Mouse (Mus musculus) hindbrain, embryonic 16.5 days (tissue): ENCODE measurements at regions not wholly inside any gene's neighbourhood (a gene's known extent, or its start where the extent isn't known, plus 50 kb on each side); places are given as distances from the start of the nearest gene placed in this dataset.
A peak's percentile ranks its signal among the peaks of the same experiment; 100 is the strongest.

ENCODE experiments used
- ATAC-seq: fragments of 200-750 bp; cut with Nextera tagmentation; 2 replicates; pipeline ENCODE4 v1.8.0; 2017; ENCODE audit warnings: moderate TSS enrichment, moderate library complexity
- H3K27ac ChIP-seq: fragments of 300-500 bp; sonication (generic); 2 replicates; pipeline ENCODE4 v1.5.1; 2014; ENCODE audit warnings: low read depth, mild to moderate bottlenecking, control low read depth, low read length, moderate library complexity
- H3K27me3 ChIP-seq: fragments of 300-500 bp; sonication (generic); replicated peaks from 2 replicates; pipeline ENCODE4 v1.6.1; 2014; ENCODE audit warnings: low read length; ENCODE audit not compliant: control insufficient read depth, insufficient read depth
- H3K36me3 ChIP-seq: fragments of 300-500 bp; sonication (generic); 2 replicates; pipeline ENCODE4 v1.6.1; 2014; ENCODE audit warnings: mild to moderate bottlenecking, low read length, moderate library complexity, mixed read lengths; ENCODE audit not compliant: control insufficient read depth, insufficient read depth
- H3K4me1 ChIP-seq: fragments of 300-500 bp; sonication (generic); 2 replicates; pipeline ENCODE4 v1.6.1; 2014; ENCODE audit warnings: low read depth, low read length; ENCODE audit not compliant: control insufficient read depth, insufficient read depth
- H3K4me2 ChIP-seq: fragments of 300-500 bp; sonication (generic); 2 replicates; pipeline ENCODE4 v1.6.1; 2014; ENCODE audit warnings: mild to moderate bottlenecking, low read length, control low read depth, moderate library complexity
- H3K4me3 ChIP-seq: fragments of 300-500 bp; sonication (generic); 2 replicates; pipeline ENCODE4 v1.5.1; 2014; ENCODE audit warnings: mild to moderate bottlenecking, low read length, control low read depth, moderate library complexity
- H3K9ac ChIP-seq: fragments of 300-500 bp; sonication (generic); 2 replicates; pipeline ENCODE4 v1.6.1; 2014; ENCODE audit warnings: low read depth, mild to moderate bottlenecking, control low read depth, low read length, moderate library complexity
- H3K9me3 ChIP-seq: fragments of 300-500 bp; sonication (generic); 2 replicates; pipeline ENCODE4 v1.6.1; 2014; ENCODE audit warnings: mild to moderate bottlenecking, low read length, moderate library complexity; ENCODE audit not compliant: control insufficient read depth
- WGBS: fragments of 180-500 bp; shearing (Covaris S2); extraction: QIAGEN DNeasy Blood & Tissue Kit; methylation state at CpG from one replicate; pipeline ENCODE4 v1.1.7; 2014; 5-methylcytosine and 5-hydroxymethylcytosine counted together

DNA sequence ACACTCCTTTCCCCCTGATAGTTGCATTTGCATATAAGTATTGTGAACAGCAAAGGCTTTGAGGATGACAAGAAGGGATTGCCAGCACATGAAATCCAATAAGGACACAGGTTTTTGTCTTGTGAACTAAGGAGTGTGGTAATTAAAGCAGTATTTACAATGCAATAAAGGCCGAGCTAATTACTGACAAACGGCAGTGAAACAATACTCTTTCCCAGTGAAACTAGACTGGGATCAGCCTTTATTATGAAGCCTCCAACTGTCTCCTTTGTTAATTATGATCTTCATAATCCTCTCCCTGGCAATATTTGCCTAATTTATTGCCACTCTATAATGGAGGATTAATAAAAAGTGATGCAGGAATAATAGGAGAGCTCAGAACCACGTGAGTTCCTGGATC, 704.2 kb upstream of the Api5 start:
- ATAC-seq, result peak; percentile 9; the same call in 1 of the 2 replicates

DNA sequence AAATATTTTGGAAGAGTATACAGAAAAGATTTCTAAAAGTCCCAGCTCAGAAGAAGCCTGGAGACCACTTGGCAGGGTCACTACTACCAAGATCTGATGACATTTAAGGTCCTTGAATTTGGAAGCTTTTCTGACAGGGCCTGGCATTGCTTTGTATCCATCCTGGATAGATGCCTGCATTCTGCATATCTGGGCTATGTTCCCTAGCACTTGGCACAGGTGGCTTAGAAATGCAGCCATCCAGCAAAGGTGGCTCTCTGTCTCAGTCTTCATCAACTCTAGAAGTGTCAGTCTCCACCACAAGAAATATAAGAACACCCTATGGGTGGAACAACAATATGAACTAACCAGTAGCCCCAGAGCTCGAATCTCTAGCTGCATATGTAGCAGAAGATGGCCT, 702.2 kb upstream of the Api5 start:
- Histone ChIP-seq H3K9me3 (no peaks in the 10 kb centered on the region), H3K9ac (no peak overlapping the region), H3K4me2 (no peak overlapping the region), H3K27me3 (no peaks in the 10 kb centered on the region), H3K4me3 (no peak overlapping the region), H3K36me3 (no peaks in the 10 kb centered on the region), H3K4me1 (no peaks in the 10 kb centered on the region), H3K27ac (no peak overlapping the region)
- 24% methylated on average over 1 of the region's 1 CpGs for WGBS
- ATAC-seq, result no peak

More for the DNA sequence above, 704.2 kb upstream of the Api5 start:
- no peaks in the 10 kb centered on the region for H3K27me3 ChIP-seq
- no peak overlapping the region for H3K9ac ChIP-seq
- no peaks in the 10 kb centered on the region for H3K9me3 ChIP-seq
- no peak overlapping the region for H3K4me2 ChIP-seq
- H3K4me1 ChIP-seq, result no peaks in the 10 kb centered on the region
- no peak overlapping the region for H3K27ac ChIP-seq
- WGBS, result 41% methylated on average over 3 of the region's 3 CpGs
- H3K4me3 ChIP-seq, result no peak overlapping the region
- no peaks in the 10 kb centered on the region for H3K36me3 ChIP-seq

GRCm38 (mm10) chr2:95136636-95137035, 698.7 kb upstream of the Api5 start:
- no peaks in the 10 kb centered on the region for H3K27me3 ChIP-seq
- H3K9ac ChIP-seq, result no peak overlapping the region
- H3K4me2 ChIP-seq, result no peak overlapping the region
- H3K4me3 ChIP-seq, result no peak overlapping the region
- WGBS, result 74% methylated on average over 6 of the region's 6 CpGs
- no peak for ATAC-seq
- H3K36me3 ChIP-seq, result no peaks in the 10 kb centered on the region
- no peaks in the 10 kb centered on the region for H3K9me3 ChIP-seq
- no peak overlapping the region for H3K27ac ChIP-seq
- no peaks in the 10 kb centered on the region for H3K4me1 ChIP-seq

- Histone ChIP-seq H3K9ac (no peak overlapping the region), H3K27me3 (no peaks in the 10 kb centered on the region)
- WGBS, result 52% methylated on average over 2 of the region's 2 CpGs
These were observed 693.2 kb upstream of the Api5 start for GRCm38 (mm10) chr2:95131181-95131580.

DNA sequence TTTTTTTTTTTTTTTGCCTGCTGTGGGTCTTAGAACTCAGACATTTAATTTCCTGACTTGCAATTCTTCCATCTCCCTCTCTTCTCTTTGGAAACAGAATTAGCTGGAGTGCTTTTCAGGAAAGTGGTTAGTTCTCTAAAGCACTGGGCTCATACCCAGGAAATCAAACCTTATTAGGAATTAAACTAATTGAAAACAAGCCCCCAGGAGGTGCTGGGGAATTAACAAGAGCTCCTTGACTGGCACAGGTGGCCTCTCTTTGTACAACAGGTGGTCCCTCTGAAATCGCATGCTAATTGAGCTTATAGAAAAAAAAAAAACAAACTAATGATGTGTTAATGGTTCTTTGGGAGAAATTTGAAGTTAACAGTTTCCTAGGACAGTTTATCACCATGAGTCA, 690.8 kb upstream of the Api5 start:
- ATAC-seq, result no peak
- no peak overlapping the region for H3K4me3 ChIP-seq
- 35% methylated on average over 1 of the region's 1 CpGs for WGBS
- no peak overlapping the region for H3K4me2 ChIP-seq
- no peaks in the 10 kb centered on the region for H3K9me3 ChIP-seq
- no peak overlapping the region for H3K9ac ChIP-seq
- no peaks in the 10 kb centered on the region for H3K36me3 ChIP-seq
- H3K27me3 ChIP-seq, result no peaks in the 10 kb centered on the region
- no peaks in the 10 kb centered on the region for H3K4me1 ChIP-seq
- no peak overlapping the region for H3K27ac ChIP-seq

More at GRCm38 (mm10) chr2:95131181-95131580, 693.2 kb upstream of the Api5 start:
- H3K36me3 ChIP-seq, result no peaks in the 10 kb centered on the region
- peak; percentile 54; the same call in 1 of the 2 replicates for ATAC-seq
- H3K4me1 ChIP-seq, result no peaks in the 10 kb centered on the region
- H3K27ac ChIP-seq, result no peak overlapping the region
- no peaks in the 10 kb centered on the region for H3K9me3 ChIP-seq
- no peak overlapping the region for H3K4me2 ChIP-seq
- H3K4me3 ChIP-seq, result no peak overlapping the region

- Histone ChIP-seq H3K9ac (no peak overlapping the region), H3K36me3 (no peaks in the 10 kb centered on the region), H3K27me3 (no peaks in the 10 kb centered on the region), H3K27ac (no peak overlapping the region), H3K4me3 (no peak overlapping the region), H3K9me3 (no peaks in the 10 kb centered on the region), H3K4me1 (no peaks in the 10 kb centered on the region), H3K4me2 (no peak overlapping the region)
- ATAC-seq, result no peak
These were observed 681.6 kb upstream of the Api5 start for GRCm38 (mm10) chr2:95119544-95119943.

DNA sequence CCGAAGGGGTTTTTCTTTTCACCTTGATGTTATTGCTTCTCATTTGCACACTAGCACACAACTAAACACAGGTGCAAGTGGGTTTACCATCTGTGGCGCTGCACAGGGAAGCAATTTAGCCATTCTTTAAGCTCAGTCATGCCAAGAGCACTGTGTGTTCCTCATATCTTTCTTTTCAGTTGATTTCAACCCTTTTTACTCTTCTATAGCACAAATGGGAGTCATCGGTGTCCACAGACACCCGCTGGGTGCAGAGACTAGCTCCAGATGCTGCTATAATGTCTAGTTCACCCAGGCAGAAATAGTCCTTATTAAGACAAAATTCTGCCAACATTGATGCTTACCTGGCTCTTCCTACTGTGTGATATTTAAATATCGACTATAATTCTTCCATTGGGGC, 659.1 kb upstream of the Api5 start:
- H3K4me1 ChIP-seq, result no peaks in the 10 kb centered on the region
- no peaks in the 10 kb centered on the region for H3K36me3 ChIP-seq
- H3K9me3 ChIP-seq, result no peaks in the 10 kb centered on the region
- H3K4me3 ChIP-seq, result no peak overlapping the region
- no peak for ATAC-seq
- no peak overlapping the region for H3K4me2 ChIP-seq
- H3K27ac ChIP-seq, result no peak overlapping the region
- no peak overlapping the region for H3K9ac ChIP-seq
- WGBS, result 86% methylated on average over 5 of the region's 5 CpGs
- H3K27me3 ChIP-seq, result no peaks in the 10 kb centered on the region

DNA sequence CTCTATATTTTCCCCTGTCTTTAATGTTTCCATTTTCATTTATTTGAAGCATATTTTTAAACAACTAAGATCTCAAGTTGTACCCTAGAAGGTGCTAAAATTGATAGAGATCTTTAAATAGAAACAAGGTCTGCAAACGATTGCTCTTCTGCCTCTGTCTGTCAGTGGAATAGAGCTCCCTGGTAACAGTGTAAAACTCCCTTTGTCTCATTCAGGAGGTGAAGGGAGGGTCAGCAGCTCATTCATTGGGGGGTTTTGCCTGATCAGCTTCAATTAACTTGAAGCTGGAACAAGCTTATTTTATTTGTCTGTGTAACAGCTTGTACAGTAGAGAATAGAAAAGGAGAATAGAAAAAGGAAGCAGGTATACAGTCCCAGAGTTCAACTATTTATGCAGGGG, 616.7 kb upstream of the Api5 start:
- H3K4me3 ChIP-seq, result no peak overlapping the region
- no peak overlapping the region for H3K4me2 ChIP-seq
- H3K9me3 ChIP-seq, result no peaks in the 10 kb centered on the region
- no peaks in the 10 kb centered on the region for H3K27me3 ChIP-seq
- H3K4me1 ChIP-seq, result no peaks in the 10 kb centered on the region
- H3K9ac ChIP-seq, result no peak overlapping the region
- no peak for ATAC-seq
- H3K27ac ChIP-seq, result no peak overlapping the region
- WGBS, result 19% methylated on average over 1 of the region's 1 CpGs
- no peaks in the 10 kb centered on the region for H3K36me3 ChIP-seq

- ATAC-seq, result peak; percentile 71
- no peak overlapping the region for H3K4me2 ChIP-seq
- no peak overlapping the region for H3K27ac ChIP-seq
- no peaks in the 10 kb centered on the region for H3K27me3 ChIP-seq
- H3K4me3 ChIP-seq, result no peak overlapping the region
- no peaks in the 10 kb centered on the region for H3K4me1 ChIP-seq
- H3K9ac ChIP-seq, result no peak overlapping the region
- 75% methylated on average over 3 of the region's 3 CpGs for WGBS
- no peaks in the 10 kb centered on the region for H3K9me3 ChIP-seq
- H3K36me3 ChIP-seq, result no peaks in the 10 kb centered on the region
These were observed 615.9 kb upstream of the Api5 start for GRCm38 (mm10) chr2:95053866-95054265.
